ENCODE assay signal across 8 mouse cellular contexts in genomic region chr5:45449831-45450716, GRCm38 (mm10). TPM values are rescaled to one million over a fixed set of nuclear protein-coding genes. Genes with fewer than 3 reads are reported as not detected.
A peak's percentile ranks its signal among the peaks of the same experiment; 100 is the strongest.
DNase-seq lines count a peak whose midpoint lies in the region; ATAC-seq and TF ChIP-seq lines count a peak whose summit lies in the region.

Qdpr (minus strand) TSS chr5:45450236.

- no peaks in the 10 kb centered on the region for H3K9me3 ChIP-seq in hindbrain, embryonic 13.5 days

- CTCF ChIA-PET in Patski (lab: Charles Lee): interaction anchor here (1.4 to 1.5 kb wide), 3 partner anchors 11 to 23 kb away, joined by 3 to 5 read pairs (median 4); no protein-coding TSS in a partner anchor

- peaks cover 8% of the 10 kb centered on the region for H3K27me3 ChIP-seq in Patski
- no peaks in the 10 kb centered on the region for H3K27me3 ChIP-seq in hindbrain, embryonic 13.5 days

- in situ Hi-C loops in Patski (cut with MboI; ENCODE audit: low pct_unique_long_range_greater_than_20kb): loop anchor here (25.0 kb wide), 2 partner anchors 1388 to 1563 kb away; no protein-coding TSS in a partner anchor

- ATAC-seq in Patski: peak; percentile 99
- peak; percentile 99 for ATAC-seq in hindbrain, embryonic 13.5 days (ENCODE audit: low FRiP score)

- 0 out of 2 replicates have a peak, but pooled peaks cover 7% of the 10 kb centered on the region for H3K36me3 ChIP-seq in hindbrain, embryonic 13.5 days

- peak within 1 kb of the TSS; percentile 84 for H3K9ac ChIP-seq in hindbrain, embryonic 13.5 days

- POLR2A ChIA-PET in Patski (lab: Charles Lee): interaction anchor here (1.1 kb wide), 1 partner anchor 23 kb away, joined by 3 read pairs; no protein-coding TSS in a partner anchor

- DNase-seq in Patski (ENCODE audit: low read depth, low spot score): peak; percentile 93
- peak; percentile 94 to 98 for DNase-seq in cerebellum, postnatal 14 days
- DNase-seq in frontal cortex, postnatal 14 days (ENCODE audit: low spot score in 2 of 2): peak; percentile 91 to 96
- DNase-seq in layer of hippocampus, postnatal 25 days (ENCODE audit: extremely low spot score in 1 of 2, low spot score in 1 of 2): peak; percentile 66 to 76
- peak; percentile 98 for DNase-seq in lung, postnatal 25 days (ENCODE audit: low spot score)
- DNase-seq in retina, embryonic 14.5 days (ENCODE audit: low spot score): peak; percentile 99
- peak; percentile 98 for DNase-seq in thymus, postnatal 4 days

- TF ChIP-seq CTCF in Patski (IDR thresholded peaks at IDR 0.05): no peak

- peaks cover 19% of the 10 kb centered on the region for H3K4me1 ChIP-seq in hindbrain, embryonic 13.5 days (replicated peaks)

- peak within 1 kb of the TSS; percentile 98 for H3K4me2 ChIP-seq in hindbrain, embryonic 13.5 days

- WGBS in hindbrain, embryonic 13.5 days: under 1% methylated on average over 70 of the region's 70 CpGs

- peak within 1 kb of the TSS; percentile 79 for H3K27ac ChIP-seq in hindbrain, embryonic 13.5 days

- H3K4me3 ChIP-seq in hindbrain, embryonic 13.5 days: peak within 1 kb of the TSS; percentile 68

RNA-seq across cellular contexts. Expression of gene Qdpr, which starts in this region (rescaled TPM):
- polyA plus RNA-seq in Patski (2021): 68.6 TPM
- polyA plus RNA-seq in hindbrain, embryonic 13.5 days (2015; fragmentation: Nextera tagmentation; extraction: Ambion mirVana): 113 and 116 TPM in 2 replicates
- total RNA-seq in layer of hippocampus, postnatal 25 days (2021): 100 to 1,000 TPM; 119 to 140 TPM

Comparison
In these comparisons a context has a peak if more than half of its experiments do, and no peak if none do; other contexts are left out.
1. Peak in every context shown above with its lines: DNase-seq, ATAC-seq, H3K4me3 ChIP-seq and H3K27ac ChIP-seq.